In genomic region chr6:30205587-30206202, GRCm38 (mm10) we compare ENCODE assay signal across 8 mouse cellular contexts.
DNase-seq lines count a peak whose midpoint lies in the region; ATAC-seq and TF ChIP-seq lines count a peak whose summit lies in the region.

No protein-coding gene starts in this region.

- no peaks in the 10 kb centered on the region for H3K27me3 ChIP-seq in embryonic facial prominence, embryonic 10.5 days (replicated peaks; ENCODE audit: low read depth, poor library complexity, severe bottlenecking)
- H3K27me3 ChIP-seq in intestine, postnatal 0 days (replicated peaks; ENCODE audit: control insufficient read depth, insufficient read depth, low read length), result no peaks in the 10 kb centered on the region
- no peaks in the 10 kb centered on the region for H3K27me3 ChIP-seq in limb, embryonic 12.5 days
- H3K27me3 ChIP-seq in midbrain, embryonic 14.5 days (ENCODE audit: control insufficient read depth, insufficient read depth, low read length), result no peaks in the 10 kb centered on the region

- WGBS in embryonic facial prominence, embryonic 10.5 days, result 6% methylated on average over 30 of the region's 30 CpGs
- 5% methylated on average over 30 of the region's 30 CpGs for WGBS in intestine, postnatal 0 days
- WGBS in limb, embryonic 12.5 days, result 6% methylated on average over 30 of the region's 30 CpGs
- 7% methylated on average over 30 of the region's 30 CpGs for WGBS in midbrain, embryonic 14.5 days

- H3K9ac ChIP-seq in intestine, postnatal 0 days (ENCODE audit: low read depth, low read length), result no peak overlapping the region
- H3K9ac ChIP-seq in limb, embryonic 12.5 days (replicated peaks), result 0 out of 2 replicates have a peak overlapping the region, but pooled peaks have one; percentile 34
- no peak overlapping the region; the same call in 1 of the 2 replicates for H3K9ac ChIP-seq in midbrain, embryonic 14.5 days (replicated peaks; ENCODE audit: low read length)

- no peaks in the 10 kb centered on the region for H3K9me3 ChIP-seq in embryonic facial prominence, embryonic 10.5 days
- H3K9me3 ChIP-seq in intestine, postnatal 0 days (ENCODE audit: control insufficient read depth), result no peaks in the 10 kb centered on the region
- H3K9me3 ChIP-seq in limb, embryonic 12.5 days, result no peaks in the 10 kb centered on the region
- H3K9me3 ChIP-seq in midbrain, embryonic 14.5 days (ENCODE audit: control insufficient read depth, low read length), result no peaks in the 10 kb centered on the region

- peak overlapping the region; percentile 50 for H3K4me3 ChIP-seq in embryonic facial prominence, embryonic 10.5 days
- H3K4me3 ChIP-seq in intestine, postnatal 0 days (ENCODE audit: low read depth, low read length), result 0 out of 2 replicates have a peak overlapping the region, but pooled peaks have one; percentile 3
- H3K4me3 ChIP-seq in limb, embryonic 12.5 days (replicated peaks), result peak overlapping the region; percentile 27
- H3K4me3 ChIP-seq in midbrain, embryonic 14.5 days (replicated peaks; ENCODE audit: low read depth, low read length), result peak overlapping the region; percentile 16; the same call in 1 of the 2 replicates

- TF ChIP-seq CTCF in intestine, postnatal 0 days (IDR thresholded peaks at IDR 0.05; ENCODE audit: low read depth), result peak; percentile 97

- ATAC-seq in intestine, postnatal 0 days, result peak; percentile 59
- ATAC-seq in limb, embryonic 12.5 days (ENCODE audit: insufficient number of reproducible peaks, insufficient read depth, low FRiP score, low TSS enrichment, low read depth), result peak; percentile 74
- ATAC-seq in midbrain, embryonic 14.5 days (ENCODE audit: low FRiP score, low TSS enrichment), result peak; percentile 80

- peaks cover 16% of the 10 kb centered on the region for H3K4me1 ChIP-seq in embryonic facial prominence, embryonic 10.5 days
- H3K4me1 ChIP-seq in intestine, postnatal 0 days (replicated peaks; ENCODE audit: control insufficient read depth, insufficient read depth, low read length), result no peaks in the 10 kb centered on the region
- H3K4me1 ChIP-seq in limb, embryonic 12.5 days (replicated peaks), result peaks cover 5% of the 10 kb centered on the region; the same call in 1 of the 2 replicates
- H3K4me1 ChIP-seq in midbrain, embryonic 14.5 days (ENCODE audit: control insufficient read depth, insufficient read depth, low read length), result no peaks in the 10 kb centered on the region

- peak overlapping the region; percentile 55 for H3K4me2 ChIP-seq in intestine, postnatal 0 days (replicated peaks; ENCODE audit: low read depth)
- H3K4me2 ChIP-seq in limb, embryonic 12.5 days, result peak overlapping the region; percentile 54
- H3K4me2 ChIP-seq in midbrain, embryonic 14.5 days (ENCODE audit: low read length), result peak overlapping the region; percentile 44

- H3K27ac ChIP-seq in embryonic facial prominence, embryonic 10.5 days (replicated peaks), result peak overlapping the region; percentile 59
- no peak overlapping the region for H3K27ac ChIP-seq in intestine, postnatal 0 days (ENCODE audit: low read depth, low read length)
- H3K27ac ChIP-seq in limb, embryonic 12.5 days, result no peak overlapping the region
- no peak overlapping the region for H3K27ac ChIP-seq in midbrain, embryonic 14.5 days (replicated peaks; ENCODE audit: low read depth, low read length)

- H3K36me3 ChIP-seq in embryonic facial prominence, embryonic 10.5 days (replicated peaks), result no peaks in the 10 kb centered on the region
- no peaks in the 10 kb centered on the region for H3K36me3 ChIP-seq in intestine, postnatal 0 days (ENCODE audit: control insufficient read depth, insufficient read depth)
- H3K36me3 ChIP-seq in limb, embryonic 12.5 days, result no peaks in the 10 kb centered on the region
- no peaks in the 10 kb centered on the region for H3K36me3 ChIP-seq in midbrain, embryonic 14.5 days (ENCODE audit: control insufficient read depth, insufficient read depth, low read length)

- DNase-seq in 416B (ENCODE audit: low read depth), result peak; percentile 72
- DNase-seq in adrenal gland, postnatal 10 days, result peak; percentile 88
- DNase-seq in embryonic facial prominence, embryonic 10.5 days (ENCODE audit: low spot score), result peak; percentile 90
- DNase-seq in heart, adult 11 months, result peak; percentile 97
- DNase-seq in midbrain, embryonic 14.5 days, result peak; percentile 89
- DNase-seq in spleen, adult 18-20 months, result peak; percentile 52 to 71
